Mouse (Mus musculus) granulocyte monocyte progenitor cell, adult 5-6 weeks (primary cell): Measurements from ENCODE around the gene S100a2. TPM values are rescaled to one million over a fixed set of nuclear protein-coding genes. Genes with fewer than 3 reads are reported as not detected.

ENCODE experiments used
- ATAC-seq: replicated peaks from 2 replicates; pipeline ENCODE4 v1.8.0; 2016; ENCODE audit warnings: mild to moderate bottlenecking, moderate TSS enrichment, inconsistent platforms; ENCODE audit not compliant: poor library complexity, severe bottlenecking
- total RNA-seq, 2 experiments: library from RNA; stranded (forward) in 1 of 2; stranded (reverse) in 1 of 2; fragments of 200-712, 200-1000 nt in 1 of 2; fragments of >200 nt in 1 of 2; fragmentation: Nextera tagmentation in 1 of 2; gene quantifications; 2 replicates each; pipeline ENCODE4 v1.2.3; 2014 to 2017

S100a2 gene
- total RNA-seq, 2 experiments from 2014 or later = not detected

DNA sequence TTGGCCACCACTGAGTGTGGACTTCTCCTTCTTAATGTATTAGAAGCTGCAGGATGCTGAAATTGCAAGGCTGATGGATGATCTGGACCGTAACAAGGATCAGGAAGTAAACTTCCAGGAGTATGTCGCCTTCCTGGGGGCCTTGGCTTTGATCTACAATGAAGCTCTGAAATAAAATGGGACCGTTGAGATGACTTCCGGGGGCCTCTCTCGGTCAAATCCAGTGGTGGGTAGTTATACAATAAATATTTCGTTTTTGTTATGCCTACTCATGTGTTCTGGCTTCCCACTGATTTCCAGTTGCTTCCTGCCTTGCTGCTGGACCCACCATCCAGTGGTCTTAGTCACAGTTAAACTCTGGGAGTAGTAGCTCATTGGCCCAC lies 24.1 kb downstream of the S100a2 start:
- no peak for ATAC-seq

DNA sequence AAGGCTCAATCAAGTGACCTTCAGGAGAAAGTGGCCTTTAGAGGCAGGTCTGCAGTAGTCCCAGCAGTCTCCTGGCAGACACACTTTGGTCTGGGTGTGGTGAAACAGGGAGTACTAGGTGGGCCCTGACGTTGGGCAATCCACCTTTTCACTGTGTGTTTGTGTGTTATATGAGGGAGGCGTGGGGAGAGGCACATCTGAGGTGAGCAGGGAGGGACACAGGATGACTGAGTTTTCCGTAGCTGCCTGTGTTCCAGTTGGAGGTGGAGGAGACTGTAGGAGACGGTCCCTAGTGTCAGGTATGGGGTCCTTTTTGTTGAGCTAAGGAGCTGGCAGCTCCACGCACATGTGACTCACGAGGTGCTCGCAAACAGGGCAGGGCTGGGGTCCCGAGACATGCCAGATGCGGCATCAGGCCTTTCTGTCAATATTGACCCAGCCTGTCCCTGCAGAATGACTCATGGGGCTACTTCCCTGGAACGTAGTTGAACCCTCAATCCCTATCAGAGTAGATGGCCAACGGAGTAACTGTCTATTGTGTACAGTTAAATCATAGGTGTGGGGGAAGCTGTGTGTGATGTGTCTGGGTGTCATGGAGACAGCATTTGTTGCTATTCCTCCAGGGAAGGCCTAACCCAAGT lies 24.7 kb downstream of the S100a2 start:
- no peak for ATAC-seq

DNA sequence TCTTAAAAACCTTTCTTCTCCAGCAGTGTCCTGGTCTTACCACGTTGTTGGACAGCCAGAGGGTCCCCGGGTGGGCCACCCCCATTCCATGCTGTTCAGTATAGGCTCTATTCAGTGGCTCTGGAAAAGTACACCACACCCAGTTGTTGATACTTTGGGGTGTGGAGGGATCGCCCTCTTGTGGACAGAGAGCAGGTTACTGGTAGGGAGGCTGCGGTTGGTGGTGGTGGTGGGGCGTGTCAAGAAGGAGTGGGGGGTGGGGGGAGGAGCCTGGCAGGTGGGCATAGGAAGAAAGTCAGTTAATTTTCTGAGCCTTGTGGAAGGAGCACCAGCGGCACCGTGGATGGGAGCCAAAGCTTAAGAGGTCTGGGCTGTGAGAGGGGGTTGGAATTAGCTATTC lies 25.4 kb downstream of the S100a2 start:
- ATAC-seq = peak; percentile 63

DNA sequence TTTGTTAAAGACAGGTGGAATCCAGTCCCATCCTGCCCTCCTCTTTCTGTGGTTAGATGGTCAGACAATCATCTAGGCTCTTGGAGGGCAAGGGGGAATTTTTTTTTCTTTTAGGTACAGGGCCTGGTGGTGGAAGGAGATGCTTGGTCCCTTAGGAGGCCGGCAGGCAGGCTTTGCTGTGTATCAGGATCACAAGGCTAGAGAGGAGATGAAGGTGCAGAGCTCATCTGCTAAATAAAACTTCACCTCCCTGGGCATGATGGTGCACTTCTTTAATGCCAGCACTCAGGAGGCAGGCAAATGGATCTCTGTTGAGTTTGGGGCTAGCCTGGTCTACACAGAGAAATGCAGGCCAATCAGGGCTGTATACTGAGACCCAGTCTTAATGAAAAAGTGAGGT lies 25.9 kb downstream of the S100a2 start:
- ATAC-seq = no peak

- ATAC-seq = peak; percentile 43
These were observed 27.5 kb downstream of the S100a2 start for GRCm38 (mm10) chr3:90617586-90617985.

GRCm38 (mm10) chr3:90621552-90621951 lies 31.5 kb downstream of the S100a2 start:
- ATAC-seq = peak; percentile 78

- no peak for ATAC-seq
These were observed 33.5 kb downstream of the S100a2 start for GRCm38 (mm10) chr3:90623435-90624071.

GRCm38 (mm10) chr3:90625496-90625895 lies 35.4 kb downstream of the S100a2 start:
- ATAC-seq = no peak

DNA sequence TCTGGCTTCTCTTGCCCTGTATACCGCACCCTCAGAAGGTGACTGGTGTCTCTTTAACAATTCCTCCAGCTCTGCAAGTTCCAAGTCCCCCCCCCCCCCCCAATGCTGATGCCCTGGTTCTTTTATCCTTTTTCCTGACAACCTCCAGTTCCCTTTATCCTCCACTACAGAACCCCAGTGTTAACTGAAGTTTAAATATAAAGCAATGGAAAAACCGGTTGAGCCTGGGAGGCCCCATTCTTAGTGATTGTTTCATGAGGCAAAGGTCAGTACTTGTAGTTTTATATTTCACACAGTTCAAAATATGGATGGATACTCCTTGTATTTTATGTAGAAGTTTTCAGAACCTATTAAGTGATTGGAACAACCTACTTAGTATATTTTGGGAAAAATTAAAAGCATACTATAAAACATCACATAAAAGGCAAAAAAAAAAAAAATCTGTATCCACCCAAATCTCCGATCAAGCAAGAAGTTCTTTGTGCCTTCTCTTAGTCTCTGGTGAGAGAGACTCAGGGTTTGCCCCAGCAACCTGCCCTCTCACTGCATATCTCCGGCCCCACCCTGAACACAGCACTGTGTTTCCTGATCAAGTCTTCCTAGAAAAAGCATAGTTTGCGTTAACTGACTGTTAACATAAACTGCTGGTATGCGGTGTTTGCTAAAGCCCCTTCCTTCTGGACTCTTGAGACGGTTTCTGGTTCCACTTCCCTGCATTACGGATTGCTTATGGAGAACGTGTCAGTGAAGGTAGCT lies 36.4 kb downstream of the S100a2 start:
- no peak for ATAC-seq

DNA sequence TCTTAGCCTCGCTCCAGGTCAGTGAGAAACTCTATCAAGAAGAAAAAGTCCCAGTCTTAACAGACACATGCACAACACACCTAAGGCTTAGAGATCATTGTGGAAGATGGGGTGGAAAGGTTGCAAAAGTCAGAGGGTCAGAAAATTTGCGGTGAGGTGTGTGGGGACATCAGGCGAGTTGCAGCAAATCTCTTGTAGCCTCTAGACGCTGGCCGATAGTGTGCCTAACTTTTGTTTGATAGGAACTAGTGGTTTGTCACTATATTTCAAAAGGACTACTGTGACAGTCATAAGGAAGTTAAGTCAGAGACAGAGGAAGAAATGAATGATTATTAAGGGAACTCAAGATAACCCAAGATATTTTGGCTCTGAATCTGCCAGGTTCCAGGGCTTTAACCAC lies 37.3 kb downstream of the S100a2 start:
- ATAC-seq = peak; percentile 57

- peak; percentile 26; the same call in 1 of the 2 replicates for ATAC-seq
These were observed 37.8 kb downstream of the S100a2 start for GRCm38 (mm10) chr3:90627807-90628206.

DNA sequence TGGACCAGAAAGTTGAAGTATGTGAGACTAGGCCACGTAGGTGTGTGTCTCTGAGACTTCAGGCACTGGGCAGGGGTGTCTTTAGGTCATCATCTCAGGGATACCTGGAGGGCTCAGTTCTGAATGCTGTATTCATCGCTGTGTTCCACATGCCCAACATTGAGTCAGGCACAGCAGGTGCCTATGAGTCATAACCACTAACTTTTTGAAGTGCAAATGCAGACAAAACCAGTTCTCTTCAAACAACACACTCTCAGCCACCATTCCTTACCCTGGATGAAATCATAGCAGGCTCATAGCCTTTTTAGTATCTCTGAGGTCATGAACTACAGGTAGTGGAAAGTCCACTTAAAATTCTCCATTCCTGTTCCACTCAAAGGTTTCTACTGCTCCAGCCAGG lies 39.3 kb downstream of the S100a2 start:
- ATAC-seq = no peak

- peak; percentile 75 for ATAC-seq
These were observed 41.9 kb downstream of the S100a2 start for GRCm38 (mm10) chr3:90631984-90632383.

DNA sequence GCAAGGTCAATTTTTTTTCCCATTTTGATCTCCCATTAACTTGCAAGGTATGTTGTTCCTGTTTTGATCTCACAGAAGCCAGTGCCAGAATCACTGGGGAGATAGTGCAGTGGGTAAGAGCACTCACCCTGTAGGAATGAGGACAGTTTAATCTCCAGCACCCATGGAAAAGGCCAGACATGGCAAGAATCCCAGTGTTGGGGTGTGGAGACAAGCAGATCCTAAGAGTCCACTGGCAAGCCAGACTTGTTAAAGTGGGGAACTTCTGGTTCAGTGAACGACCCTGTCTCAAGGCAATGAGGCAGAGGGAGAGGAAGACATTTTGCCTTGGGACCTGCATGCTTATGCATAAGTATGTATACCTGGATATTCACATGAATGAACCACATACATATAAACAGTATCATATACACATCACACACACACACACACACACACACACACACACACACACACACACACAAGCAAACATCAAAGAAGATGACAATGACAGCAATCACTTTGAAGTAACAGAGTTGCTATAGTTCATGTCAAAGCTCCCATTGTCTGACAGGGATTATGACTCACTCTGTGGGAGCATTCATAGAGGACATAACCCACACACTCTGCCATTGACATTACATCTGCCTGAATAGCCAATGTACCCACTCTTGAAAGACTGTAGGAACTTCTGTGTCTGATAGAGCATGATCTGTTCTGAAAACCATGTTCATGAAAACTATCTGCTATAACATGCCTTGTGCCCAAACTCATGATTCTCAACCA lies 48.6 kb downstream of the S100a2 start:
- ATAC-seq = no peak

DNA sequence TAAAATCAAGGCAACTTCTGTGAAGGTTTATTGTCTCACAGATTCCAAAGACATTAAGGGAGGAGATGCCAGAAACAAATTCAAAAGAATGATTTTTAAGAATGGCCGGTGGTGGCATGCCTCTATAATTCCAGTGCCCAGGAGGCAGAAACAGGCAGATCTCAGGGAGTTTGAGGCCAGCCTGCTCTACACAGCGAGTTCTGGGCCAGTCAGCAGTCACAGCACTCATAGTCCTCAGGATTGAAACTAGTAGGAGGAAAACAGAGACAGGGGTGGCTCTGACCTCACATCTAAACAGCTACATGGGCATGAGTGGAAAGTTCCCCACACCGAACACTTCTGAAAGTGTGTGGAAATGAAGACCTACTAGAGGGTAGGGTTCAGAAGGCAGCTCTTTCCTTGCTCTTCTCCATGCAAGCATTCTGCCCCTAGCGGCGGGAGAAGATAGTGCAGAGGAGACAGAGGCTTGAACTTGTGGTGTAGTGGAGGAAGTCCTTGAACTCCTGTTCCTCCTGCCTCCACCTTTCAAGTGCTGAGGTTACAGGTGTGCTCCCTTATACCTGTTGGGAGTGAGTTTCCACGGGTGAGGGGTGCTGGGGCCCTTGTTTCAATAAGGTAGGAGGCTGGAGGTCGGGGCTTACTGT lies 49.6 kb downstream of the S100a2 start:
- ATAC-seq = peak; percentile 87

GRCm38 (mm10) chr3:90640981-90641380 lies 50.9 kb downstream of the S100a2 start:
- ATAC-seq = no peak
